Mouse (Mus musculus): ENCODE results near the gene Phkb. TPM values are rescaled to one million over a fixed set of nuclear protein-coding genes. Genes with fewer than 3 reads are reported as not detected.

The Phkb gene
- polyA plus RNA-seq, 1 experiment from 2014 or later, result 43.3 TPM

- Histone ChIP-seq H3K27me3 (replicated peaks) (no peaks in the 10 kb centered on the region), H3K4me2 (no peak overlapping the region), H3K27ac (replicated peaks) (no peak overlapping the region), H3K4me3 (no peak overlapping the region), H3K9ac (no peak overlapping the region), H3K4me1 (no peaks in the 10 kb centered on the region), H3K36me3 (peaks cover 32% of the 10 kb centered on the region), H3K9me3 (no peaks in the 10 kb centered on the region)
- ATAC-seq (ENCODE audit: extremely low read depth, insufficient number of reproducible peaks, low FRiP score, low TSS enrichment), result no peak
- WGBS, result 86% methylated on average over 4 of the region's 4 CpGs
Measured at GRCm38 (mm10) chr8:86035371-86035770, 194.6 kb downstream of the Phkb start.

GRCm38 (mm10) chr8:86038462-86038861 lies 197.7 kb downstream of the Phkb start:
- Histone ChIP-seq H3K4me3 (no peak overlapping the region), H3K4me1 (peaks cover 2% of the 10 kb centered on the region; the same call in 1 of the 2 replicates), H3K9ac (no peak overlapping the region), H3K4me2 (no peak overlapping the region), H3K27ac (replicated peaks) (no peak overlapping the region), H3K36me3 (peaks cover 19% of the 10 kb centered on the region), H3K27me3 (replicated peaks) (no peaks in the 10 kb centered on the region), H3K9me3 (no peaks in the 10 kb centered on the region)
- no peak for ATAC-seq (ENCODE audit: extremely low read depth, insufficient number of reproducible peaks, low FRiP score, low TSS enrichment)
- WGBS, result 57% methylated on average over 3 of the region's 3 CpGs

- H3K9me3 ChIP-seq, result no peaks in the 10 kb centered on the region
- H3K4me3 ChIP-seq, result no peak overlapping the region
- H3K4me2 ChIP-seq, result no peak overlapping the region
- H3K27me3 ChIP-seq (replicated peaks), result no peaks in the 10 kb centered on the region
- no peak for ATAC-seq (ENCODE audit: extremely low read depth, insufficient number of reproducible peaks, low FRiP score, low TSS enrichment)
- no peak overlapping the region for H3K27ac ChIP-seq (replicated peaks)
- 23% methylated on average over 2 of the region's 2 CpGs for WGBS
- H3K9ac ChIP-seq, result no peak overlapping the region
- H3K4me1 ChIP-seq, result peaks cover 2% of the 10 kb centered on the region; the same call in 1 of the 2 replicates
- H3K36me3 ChIP-seq, result peaks cover 27% of the 10 kb centered on the region
Measured at GRCm38 (mm10) chr8:86042049-86042448, 201.3 kb downstream of the Phkb start.

GRCm38 (mm10) chr8:86050882-86051281 lies 210.1 kb downstream of the Phkb start:
- ATAC-seq (ENCODE audit: extremely low read depth, insufficient number of reproducible peaks, low FRiP score, low TSS enrichment), result no peak
- Histone ChIP-seq H3K27ac (replicated peaks) (no peak overlapping the region), H3K27me3 (replicated peaks) (no peaks in the 10 kb centered on the region), H3K4me3 (no peak overlapping the region), H3K9me3 (no peaks in the 10 kb centered on the region), H3K9ac (no peak overlapping the region), H3K4me2 (no peak overlapping the region), H3K4me1 (no peaks in the 10 kb centered on the region), H3K36me3 (peaks cover 15% of the 10 kb centered on the region)
- WGBS, result 74% methylated on average over 3 of the region's 3 CpGs

- Histone ChIP-seq H3K36me3 (peaks cover 22% of the 10 kb centered on the region), H3K27ac (replicated peaks) (no peak overlapping the region), H3K4me2 (no peak overlapping the region), H3K4me3 (no peak overlapping the region), H3K9me3 (no peaks in the 10 kb centered on the region), H3K27me3 (replicated peaks) (no peaks in the 10 kb centered on the region), H3K4me1 (no peaks in the 10 kb centered on the region), H3K9ac (no peak overlapping the region)
- WGBS, result 80% methylated on average over 4 of the region's 4 CpGs
- no peak for ATAC-seq (ENCODE audit: extremely low read depth, insufficient number of reproducible peaks, low FRiP score, low TSS enrichment)
Measured at GRCm38 (mm10) chr8:86052003-86052402, 211.2 kb downstream of the Phkb start.

- Histone ChIP-seq H3K27me3 (replicated peaks) (no peaks in the 10 kb centered on the region), H3K4me2 (no peak overlapping the region), H3K4me1 (0 out of 2 replicates have a peak, but pooled peaks cover 3% of the 10 kb centered on the region), H3K9me3 (no peaks in the 10 kb centered on the region), H3K27ac (replicated peaks) (no peak overlapping the region), H3K36me3 (peaks cover 61% of the 10 kb centered on the region), H3K4me3 (no peak overlapping the region), H3K9ac (no peak overlapping the region)
- WGBS, result 58% methylated on average over 5 of the region's 5 CpGs
- no peak for ATAC-seq (ENCODE audit: extremely low read depth, insufficient number of reproducible peaks, low FRiP score, low TSS enrichment)
Measured at GRCm38 (mm10) chr8:86058618-86059017, 217.9 kb downstream of the Phkb start.

GRCm38 (mm10) chr8:86059130-86059529 lies 218.4 kb downstream of the Phkb start:
- 55% methylated on average over 5 of the region's 5 CpGs for WGBS
- no peak for ATAC-seq (ENCODE audit: extremely low read depth, insufficient number of reproducible peaks, low FRiP score, low TSS enrichment)

GRCm38 (mm10) chr8:86063411-86063810 lies 222.7 kb downstream of the Phkb start:
- Histone ChIP-seq H3K27me3 (replicated peaks) (no peaks in the 10 kb centered on the region), H3K4me3 (no peak overlapping the region), H3K9ac (no peak overlapping the region), H3K36me3 (peaks cover 49% of the 10 kb centered on the region), H3K4me2 (no peak overlapping the region), H3K9me3 (no peaks in the 10 kb centered on the region), H3K27ac (replicated peaks) (no peak overlapping the region), H3K4me1 (peaks cover 3% of the 10 kb centered on the region; the same call in 1 of the 2 replicates)
- no peak for ATAC-seq (ENCODE audit: extremely low read depth, insufficient number of reproducible peaks, low FRiP score, low TSS enrichment)
- WGBS, result 91% methylated on average over 2 of the region's 2 CpGs

More at GRCm38 (mm10) chr8:86059130-86059529, 218.4 kb downstream of the Phkb start:
- Histone ChIP-seq H3K27me3 (replicated peaks) (no peaks in the 10 kb centered on the region), H3K4me3 (no peak overlapping the region), H3K9ac (no peak overlapping the region), H3K4me1 (0 out of 2 replicates have a peak, but pooled peaks cover 3% of the 10 kb centered on the region), H3K27ac (replicated peaks) (no peak overlapping the region), H3K9me3 (no peaks in the 10 kb centered on the region), H3K4me2 (no peak overlapping the region), H3K36me3 (peaks cover 66% of the 10 kb centered on the region)

- Histone ChIP-seq H3K36me3 (no peaks in the 10 kb centered on the region), H3K4me2 (no peak overlapping the region), H3K4me1 (peaks cover 11% of the 10 kb centered on the region; the same call in 1 of the 2 replicates), H3K27ac (replicated peaks) (no peak overlapping the region), H3K27me3 (replicated peaks) (no peaks in the 10 kb centered on the region), H3K4me3 (no peak overlapping the region), H3K9me3 (no peaks in the 10 kb centered on the region), H3K9ac (no peak overlapping the region)
- 78% methylated on average over 1 of the region's 1 CpGs for WGBS
- ATAC-seq (ENCODE audit: extremely low read depth, insufficient number of reproducible peaks, low FRiP score, low TSS enrichment), result no peak
Measured at GRCm38 (mm10) chr8:86079433-86079832, 238.7 kb downstream of the Phkb start.

GRCm38 (mm10) chr8:86083346-86083745 lies 242.6 kb downstream of the Phkb start:
- Histone ChIP-seq H3K4me1 (peaks cover 11% of the 10 kb centered on the region; the same call in 1 of the 2 replicates), H3K9me3 (no peaks in the 10 kb centered on the region), H3K27me3 (replicated peaks) (no peaks in the 10 kb centered on the region), H3K9ac (no peak overlapping the region), H3K36me3 (no peaks in the 10 kb centered on the region), H3K27ac (replicated peaks) (no peak overlapping the region), H3K4me3 (no peak overlapping the region), H3K4me2 (no peak overlapping the region)
- WGBS, result 58% methylated on average over 4 of the region's 4 CpGs
- no peak for ATAC-seq (ENCODE audit: extremely low read depth, insufficient number of reproducible peaks, low FRiP score, low TSS enrichment)

- no peaks in the 10 kb centered on the region for H3K9me3 ChIP-seq
- H3K9ac ChIP-seq, result no peak overlapping the region
- no peak overlapping the region for H3K27ac ChIP-seq (replicated peaks)
- WGBS, result 72% methylated on average over 2 of the region's 2 CpGs
- H3K36me3 ChIP-seq, result no peaks in the 10 kb centered on the region
- ATAC-seq (ENCODE audit: extremely low read depth, insufficient number of reproducible peaks, low FRiP score, low TSS enrichment), result no peak
- H3K4me3 ChIP-seq, result no peak overlapping the region
- H3K4me2 ChIP-seq, result no peak overlapping the region
- no peaks in the 10 kb centered on the region for H3K27me3 ChIP-seq (replicated peaks)
- peaks cover 7% of the 10 kb centered on the region; the same call in 1 of the 2 replicates for H3K4me1 ChIP-seq
Measured at GRCm38 (mm10) chr8:86086791-86087190, 246.0 kb downstream of the Phkb start.

GRCm38 (mm10) chr8:86087468-86087867 lies 246.7 kb downstream of the Phkb start:
- no peak for ATAC-seq (ENCODE audit: extremely low read depth, insufficient number of reproducible peaks, low FRiP score, low TSS enrichment)

More at GRCm38 (mm10) chr8:86087468-86087867, 246.7 kb downstream of the Phkb start:
- Histone ChIP-seq H3K36me3 (no peaks in the 10 kb centered on the region), H3K4me3 (no peak overlapping the region), H3K4me1 (peaks cover 7% of the 10 kb centered on the region; the same call in 1 of the 2 replicates), H3K27me3 (replicated peaks) (no peaks in the 10 kb centered on the region), H3K9ac (no peak overlapping the region), H3K27ac (replicated peaks) (no peak overlapping the region), H3K4me2 (no peak overlapping the region), H3K9me3 (no peaks in the 10 kb centered on the region)
- 58% methylated on average over 1 of the region's 1 CpGs for WGBS
